Mouse (Mus musculus) lung, adult 2 months (tissue): ENCODE data around the gene Ptpn7.

ENCODE experiments used
- CTCF ChIP-seq: fragments of 200-500 bp; IDR thresholded peaks from 2 replicates; pipeline ENCODE4 v1.5.1; 2011; ENCODE audit warnings: mild to moderate bottlenecking, low read length, control low read depth; ENCODE audit not compliant: insufficient read depth
- POLR2A ChIP-seq: fragments of 200-500 bp; IDR thresholded peaks from 2 replicates; pipeline ENCODE4 v1.6.1; 2011; ENCODE audit warnings: low read depth, mild to moderate bottlenecking, control low read depth, low read length, borderline replicate concordance; ENCODE audit errors: extremely low read depth

- no peak for TF ChIP-seq POLR2A
- TF ChIP-seq CTCF = no peak
These were observed 36.1 kb downstream of the Ptpn7 start for GRCm38 (mm10) chr1:135168453-135169200.
